Mouse (Mus musculus) cerebral cortex, adult 2 months (tissue): ENCODE measurements around the gene Psmb10.

Source experiments
- WGBS: fragments of 180-500 bp; shearing (Covaris S2); methylation state at CpG from one replicate; pipeline ENCODE4 v1.1.7; 2018; 5-methylcytosine and 5-hydroxymethylcytosine counted together

Psmb10 gene

GRCm38 (mm10) chr8:105938306-105938669 lies at the start of gene Psmb10:
Gene Psmb10 (minus strand): TSS chr8:105938444.
- 12% methylated on average over 4 of the region's 4 CpGs for WGBS

- WGBS: 72% methylated on average over 11 of the region's 11 CpGs
Measured at GRCm38 (mm10) chr8:105983406-105983805, 45.2 kb upstream of the Psmb10 start.

- 92% methylated on average over 1 of the region's 1 CpGs for WGBS
Measured at GRCm38 (mm10) chr8:105981146-105981545, 42.9 kb upstream of the Psmb10 start.

- 89% methylated on average over 15 of the region's 15 CpGs for WGBS
Measured at GRCm38 (mm10) chr8:105979325-105979724, 41.1 kb upstream of the Psmb10 start, which contains the start of gene Dpep3. Gene Dpep3 (minus strand): TSS chr8:105979429.

GRCm38 (mm10) chr8:105975363-105975762 lies 37.1 kb upstream of the Psmb10 start:
- 79% methylated on average over 7 of the region's 7 CpGs for WGBS

GRCm38 (mm10) chr8:105971019-105971720 lies 32.9 kb upstream of the Psmb10 start:
- 79% methylated on average over 8 of the region's 8 CpGs for WGBS

GRCm38 (mm10) chr8:105969367-105969766 lies 31.1 kb upstream of the Psmb10 start:
- 74% methylated on average over 1 of the region's 1 CpGs for WGBS

- WGBS: 16% methylated on average over 19 of the region's 19 CpGs
Measured at GRCm38 (mm10) chr8:105966692-105967311, 28.6 kb upstream of the Psmb10 start.

GRCm38 (mm10) chr8:105965905-105966341 lies 27.7 kb upstream of the Psmb10 start, which contains the start of gene Slc12a4:
Gene Slc12a4 (minus strand): TSS chr8:105966097.
- WGBS: 1% methylated on average over 47 of the region's 47 CpGs

- WGBS: 8% methylated on average over 40 of the region's 40 CpGs
Measured at GRCm38 (mm10) chr8:105965266-105965904, 27.1 kb upstream of the Psmb10 start.

GRCm38 (mm10) chr8:105964506-105965265 lies 26.4 kb upstream of the Psmb10 start:
- 72% methylated on average over 12 of the region's 12 CpGs for WGBS

GRCm38 (mm10) chr8:105961536-105961935 lies 23.3 kb upstream of the Psmb10 start:
- 94% methylated on average over 10 of the region's 10 CpGs for WGBS

- 87% methylated on average over 14 of the region's 14 CpGs for WGBS
Measured at GRCm38 (mm10) chr8:105961101-105961500, 22.9 kb upstream of the Psmb10 start.

GRCm38 (mm10) chr8:105959350-105959749 lies 21.1 kb upstream of the Psmb10 start:
- 67% methylated on average over 7 of the region's 7 CpGs for WGBS

- WGBS: 43% methylated on average over 3 of the region's 4 CpGs
Measured at GRCm38 (mm10) chr8:105957813-105958212, 19.6 kb upstream of the Psmb10 start.

- WGBS: 86% methylated on average over 4 of the region's 4 CpGs
Measured at GRCm38 (mm10) chr8:105956556-105956955, 18.3 kb upstream of the Psmb10 start.

GRCm38 (mm10) chr8:105951057-105951659 lies 12.9 kb upstream of the Psmb10 start:
- WGBS: 37% methylated on average over 7 of the region's 7 CpGs

GRCm38 (mm10) chr8:105949350-105949749 lies 11.1 kb upstream of the Psmb10 start:
- WGBS: 27% methylated on average over 10 of the region's 10 CpGs

- 62% methylated on average over 8 of the region's 8 CpGs for WGBS
Measured at GRCm38 (mm10) chr8:105943321-105943739, 5.1 kb upstream of the Psmb10 start, which contains the start of gene Lcat. Gene Lcat (minus strand): TSS chr8:105943382.

- 85% methylated on average over 5 of the region's 5 CpGs for WGBS
Measured at GRCm38 (mm10) chr8:105942542-105942941, 4.3 kb upstream of the Psmb10 start.

GRCm38 (mm10) chr8:105942026-105942425 lies 3.8 kb upstream of the Psmb10 start:
- WGBS: 79% methylated on average over 11 of the region's 11 CpGs
